11 mouse cellular contexts compared by ENCODE assay signal in the genomic region with DNA sequence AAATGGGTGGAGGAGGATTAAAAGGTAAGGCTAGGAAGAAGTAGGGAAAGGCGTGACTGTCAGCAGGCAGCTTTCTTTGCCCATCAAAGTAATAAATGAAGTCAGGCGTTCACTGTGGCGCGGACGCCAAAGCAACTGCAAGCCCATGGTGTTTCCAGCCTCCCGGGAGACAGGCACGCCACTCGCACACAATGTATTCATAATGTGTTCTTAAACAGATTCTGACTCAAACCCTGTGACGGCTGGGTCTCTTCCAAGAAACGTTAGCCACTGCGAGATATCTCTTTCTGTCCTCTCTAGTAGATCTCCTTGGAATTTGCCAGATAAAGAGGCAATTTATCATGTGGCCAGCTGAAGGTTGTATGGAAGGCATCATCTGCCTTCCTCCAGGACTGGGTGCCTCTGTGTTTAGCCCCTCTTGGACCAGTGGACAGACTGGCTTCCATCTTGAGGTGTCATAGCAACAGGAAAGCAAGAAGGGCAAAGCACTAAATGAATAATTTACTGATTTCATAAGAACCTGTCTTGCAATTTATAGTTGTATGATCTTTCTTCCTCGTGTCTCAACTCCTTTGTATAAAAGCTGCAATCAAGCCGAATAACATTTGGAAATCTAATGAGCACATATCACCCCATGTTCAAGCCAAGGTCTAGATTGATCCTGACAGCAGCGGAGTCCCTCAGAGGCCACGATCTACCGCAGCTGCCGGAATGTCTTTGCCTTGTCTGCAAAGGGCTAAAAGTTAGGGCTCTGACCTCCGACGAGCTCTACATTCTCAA.
A peak's percentile ranks its signal among the peaks of the same experiment; 100 is the strongest.
DNase-seq lines count a peak whose midpoint lies in the region; ATAC-seq and TF ChIP-seq lines count a peak whose summit lies in the region.
"Had no signal": no experiment of that assay in that cellular context is flagged by ENCODE, and none has a peak within 500 bp of the region (broad histone marks: within the 10 kb centered on the region; RNA-seq: fewer than 3 reads in every experiment).

No protein-coding gene starts in this region.

- ATAC-seq in heart, embryonic 13.5 days (ENCODE audit: extremely low read depth, insufficient number of reproducible peaks, low FRiP score, low TSS enrichment) = no peak
- ATAC-seq in hindbrain, embryonic 16.5 days = no peak

- no peak for DNase-seq in heart, postnatal 10 days
- peak; percentile 35 for DNase-seq in MN1 (ENCODE audit: low spot score)
- peak; percentile 71 to 72 for DNase-seq in adrenal gland, postnatal 36 days
- DNase-seq in layer of hippocampus, postnatal 10 days (ENCODE audit: low spot score in 2 of 2) = no peak
- DNase-seq in thymus, postnatal 0 days (ENCODE audit: low spot score) = no peak
- no peak for DNase-seq in cerebellum, adult 2 months
- DNase-seq: cerebellum, adult 9-10 months; thymus, postnatal 25 days had no signal

- no peak overlapping the region for H3K4me2 ChIP-seq in heart, embryonic 13.5 days
- no peak overlapping the region for H3K4me2 ChIP-seq in hindbrain, embryonic 16.5 days (ENCODE audit: low read length)

- H3K9ac ChIP-seq in heart, embryonic 13.5 days = no peak overlapping the region
- H3K9ac ChIP-seq in hindbrain, embryonic 16.5 days (ENCODE audit: low read depth, low read length) = no peak overlapping the region

- peak overlapping the region; percentile 73 for H3K27ac ChIP-seq in heart, embryonic 13.5 days (replicated peaks)
- peak overlapping the region; percentile 62 for H3K27ac ChIP-seq in hindbrain, embryonic 16.5 days (ENCODE audit: low read depth, low read length)
- H3K27ac ChIP-seq in cerebellum, adult 2 months (ENCODE audit: insufficient read depth, low read length) = no peak overlapping the region

- H3K4me3 ChIP-seq in heart, embryonic 13.5 days = no peak overlapping the region
- H3K4me3 ChIP-seq in hindbrain, embryonic 16.5 days (ENCODE audit: low read length) = no peak overlapping the region
- H3K4me3 ChIP-seq in cerebellum, adult 2 months (replicated peaks; ENCODE audit: insufficient read depth, low read depth, low read length) = no peak overlapping the region
- H3K4me3 ChIP-seq: erythroblast, embryonic 14.5 days had no signal

- H3K27me3 ChIP-seq in heart, embryonic 13.5 days (replicated peaks) = no peaks in the 10 kb centered on the region
- no peaks in the 10 kb centered on the region for H3K27me3 ChIP-seq in hindbrain, embryonic 16.5 days (replicated peaks; ENCODE audit: control insufficient read depth, insufficient read depth, low read length)
- H3K27me3 ChIP-seq in cerebellum, adult 2 months (ENCODE audit: control insufficient read depth, insufficient read depth, low read length) = no peaks in the 10 kb centered on the region

- TF ChIP-seq POLR2A in cerebellum, adult 2 months (IDR thresholded peaks at IDR 0.05; ENCODE audit: borderline replicate concordance, insufficient read depth, low read length) = no peak

- intact Hi-C loops in heart, postnatal 10 days (cut with DNase I) = loop anchor here (5.0 kb wide), 1 partner anchor 49 kb away; no protein-coding TSS in a partner anchor

- no peak for TF ChIP-seq CTCF in cerebellum, adult 2 months (IDR thresholded peaks at IDR 0.05; ENCODE audit: borderline replicate concordance, insufficient read depth, low read depth, low read length)

- peaks cover 80% of the 10 kb centered on the region for H3K4me1 ChIP-seq in heart, embryonic 13.5 days
- H3K4me1 ChIP-seq in hindbrain, embryonic 16.5 days (ENCODE audit: control insufficient read depth, insufficient read depth, low read depth, low read length) = peaks cover 59% of the 10 kb centered on the region
- H3K4me1 ChIP-seq in cerebellum, adult 2 months (ENCODE audit: control insufficient read depth, insufficient read depth, low read length) = peaks cover 28% of the 10 kb centered on the region

- H3K9me3 ChIP-seq in heart, embryonic 13.5 days = no peaks in the 10 kb centered on the region
- no peaks in the 10 kb centered on the region for H3K9me3 ChIP-seq in hindbrain, embryonic 16.5 days (ENCODE audit: control insufficient read depth, low read length)

- H3K36me3 ChIP-seq in heart, embryonic 13.5 days = peaks cover 4% of the 10 kb centered on the region; the same call in 1 of the 2 replicates
- no peaks in the 10 kb centered on the region for H3K36me3 ChIP-seq in hindbrain, embryonic 16.5 days (ENCODE audit: control insufficient read depth, insufficient read depth, low read length)

- 65% methylated on average over 19 of the region's 19 CpGs for WGBS in heart, embryonic 13.5 days
- 34% methylated on average over 19 of the region's 19 CpGs for WGBS in hindbrain, embryonic 16.5 days
- WGBS in cerebellum, adult 2 months = 66% methylated on average over 19 of the region's 19 CpGs

Comparison
In these comparisons a context has a peak if more than half of its experiments do, and no peak if none do; other contexts are left out.
1. DNase-seq: peak in MN1 (single experiment) and adrenal gland, postnatal 36 days (2 of 2); none in heart, postnatal 10 days (0 of 2), layer of hippocampus, postnatal 10 days (0 of 2), thymus, postnatal 0 days (single experiment) and cerebellum, adult 2 months (0 of 2).